Mouse (Mus musculus) right cerebral cortex, postnatal 10 days (tissue): ENCODE measurements around the gene Pla2g2d.
"Not testable (repeated sequence)": the region's sequence is repeated elsewhere in the genome, so short reads cannot be mapped to it uniquely, and the experiment has no call there.

ENCODE experiments used
- DNase-seq, 2 experiments: peaks; one replicate each; pipeline ENCODE4 v3.0.0; 2021; ENCODE audit warnings: low spot score in 2 of 2

Pla2g2d gene

DNA sequence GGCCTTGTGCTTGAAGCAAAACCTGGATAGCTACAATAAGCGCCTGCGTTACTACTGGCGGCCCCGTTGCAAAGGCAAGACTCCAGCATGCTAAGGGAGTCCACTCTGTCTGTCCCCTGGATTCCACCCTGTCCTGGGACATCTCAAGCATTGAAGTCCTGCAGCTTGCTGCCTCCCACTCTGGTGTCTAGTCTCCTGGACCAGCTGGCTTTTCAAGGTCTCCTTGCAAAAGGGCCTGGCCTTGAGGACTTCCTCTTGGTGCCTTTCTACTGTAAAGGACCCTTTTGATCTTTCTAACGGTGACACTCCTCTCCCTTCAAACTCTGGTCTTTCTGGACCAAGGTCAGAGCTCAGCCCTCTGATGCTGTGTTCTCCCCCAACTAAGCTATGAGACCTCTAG, 4.8 kb downstream of the Pla2g2d start:
- DNase-seq: no peak

DNA sequence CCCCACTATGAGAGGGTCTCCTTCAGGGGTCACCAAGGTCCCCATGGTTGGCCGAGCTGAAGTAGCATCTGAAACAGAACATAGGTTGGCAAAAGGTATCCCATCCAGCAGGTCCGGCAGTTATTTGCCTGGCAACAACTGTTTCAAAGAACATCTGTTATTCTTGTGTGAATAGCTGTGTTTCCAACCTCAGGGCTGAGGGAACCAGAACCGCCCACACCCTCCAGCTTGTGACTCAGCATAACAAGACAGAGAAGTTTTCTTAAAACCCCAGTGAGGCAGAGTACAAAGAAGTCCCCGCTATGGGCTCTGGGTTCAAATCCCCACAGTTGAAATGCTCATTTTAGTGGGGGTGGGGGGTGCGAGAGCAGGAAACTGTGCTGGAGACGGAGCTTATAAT, 6.6 kb downstream of the Pla2g2d start:
- DNase-seq: peak in 1 of 2 experiments; percentile 48

DNA sequence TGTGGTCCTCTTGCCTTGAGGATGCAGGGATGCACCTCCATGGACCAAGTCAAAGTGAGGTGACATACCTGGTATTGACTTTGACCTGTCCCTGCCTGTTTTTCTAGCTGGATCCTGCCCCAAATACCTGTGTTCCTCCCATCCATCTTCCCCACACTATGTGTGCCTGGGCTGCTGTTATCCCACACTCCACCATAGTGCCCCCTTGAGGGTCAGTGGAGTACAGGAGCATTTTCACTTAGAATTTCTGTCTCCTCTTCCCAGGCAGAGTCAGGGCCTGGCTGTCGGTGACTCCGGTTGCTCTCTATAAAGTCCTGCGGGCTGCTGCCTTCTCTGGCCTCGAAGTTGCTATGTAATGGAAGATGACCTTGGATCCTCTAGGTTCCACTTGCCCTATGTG, 10.2 kb downstream of the Pla2g2d start:
- no peak for DNase-seq

DNA sequence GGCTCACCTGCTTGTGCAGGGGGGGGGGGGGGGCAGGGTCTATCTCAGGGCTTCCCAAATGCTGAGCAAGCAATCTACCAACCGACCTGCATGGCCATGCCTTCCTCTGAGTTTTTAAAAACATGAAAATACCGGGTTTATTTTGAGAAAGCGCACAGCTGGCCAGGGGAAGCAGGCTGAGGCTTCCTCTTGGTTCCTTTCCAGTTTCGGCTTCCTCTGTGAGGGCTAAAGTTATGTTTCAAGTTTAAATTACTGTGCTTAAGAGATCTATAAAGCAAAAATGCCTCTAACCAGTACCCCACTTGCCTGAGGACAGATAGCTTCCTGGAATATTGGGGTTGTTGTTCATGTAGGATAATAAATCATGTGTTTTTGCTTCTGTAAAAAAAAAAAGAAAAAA, 10.6 kb downstream of the Pla2g2d start:
- DNase-seq: no peak

DNA sequence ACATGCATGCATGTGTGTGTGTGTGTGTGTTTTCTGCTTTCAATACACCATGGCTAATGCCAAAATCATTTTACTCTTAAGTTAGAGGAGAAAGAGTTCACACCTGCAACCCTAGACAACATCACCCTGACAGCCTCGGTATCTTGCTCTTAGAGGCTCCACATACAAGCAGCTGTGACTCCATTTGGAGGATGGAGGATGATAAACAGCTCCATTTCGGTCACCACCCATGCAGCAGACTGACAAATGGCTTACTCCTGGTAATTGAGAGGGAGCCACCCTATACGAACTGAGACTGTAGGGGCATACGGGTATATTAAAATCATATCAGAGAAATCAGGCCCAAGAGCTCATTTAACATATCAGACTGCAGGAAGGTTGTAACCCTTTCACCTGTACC, 12.8 kb downstream of the Pla2g2d start:
- DNase-seq: no peak

DNA sequence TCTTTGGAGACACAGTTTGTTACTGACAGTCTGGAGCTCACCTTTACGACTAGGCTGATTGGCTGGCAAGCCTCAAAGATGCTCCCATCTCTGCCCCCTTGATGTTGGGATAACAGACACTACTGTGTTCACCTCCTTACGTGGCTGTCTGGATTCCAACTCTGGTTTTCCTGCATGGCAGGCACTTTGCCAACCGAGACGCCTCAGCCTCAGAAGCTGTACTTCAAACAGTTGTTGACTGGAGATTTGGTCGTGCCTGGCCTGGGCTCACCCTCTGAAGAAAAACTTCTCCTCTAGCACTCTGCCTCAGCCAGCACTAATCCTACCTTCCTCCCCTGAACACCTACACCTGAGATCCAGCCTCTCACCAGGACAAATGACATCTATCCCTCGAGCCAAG, 15.9 kb downstream of the Pla2g2d start:
- DNase-seq: no peak

DNA sequence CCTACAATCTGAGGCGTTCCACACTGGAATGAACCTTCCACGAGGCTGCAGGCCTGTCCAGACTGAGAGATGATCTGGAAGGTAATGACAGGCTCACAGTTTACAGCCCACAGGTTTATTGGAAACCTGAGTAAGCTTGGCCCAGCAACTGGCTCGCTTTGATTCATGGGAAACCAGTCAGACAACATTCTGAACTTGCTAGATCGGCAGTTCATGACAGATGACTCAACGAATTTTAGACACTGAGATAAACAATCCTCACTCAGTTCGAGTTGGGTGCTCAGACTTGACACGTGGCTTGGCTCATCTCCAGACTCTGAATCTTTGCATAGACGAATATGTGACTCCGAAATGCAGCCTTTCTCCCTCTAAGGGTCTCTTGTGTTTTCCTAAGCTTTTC, 17.1 kb downstream of the Pla2g2d start:
- DNase-seq: no peak

DNA sequence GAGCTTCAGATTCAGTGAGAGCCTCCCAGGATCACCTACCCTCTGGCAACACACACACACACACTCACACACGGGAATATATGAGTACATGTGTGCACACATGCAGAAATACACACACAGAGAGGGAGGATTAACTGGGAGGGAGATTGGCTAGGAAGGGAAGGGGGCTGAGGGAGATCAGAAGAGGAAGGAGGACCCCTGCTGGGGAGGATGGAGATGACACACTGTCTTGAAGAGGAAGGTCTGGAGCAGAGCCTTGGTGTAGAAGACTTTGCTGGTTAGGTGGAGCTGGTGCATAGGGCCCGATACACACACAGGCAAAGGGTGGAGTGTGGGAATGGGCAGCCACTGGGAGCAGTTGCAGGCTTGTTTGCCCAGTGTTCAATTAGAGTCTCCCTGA, 17.7 kb downstream of the Pla2g2d start:
- peak; percentile 76 to 80 for DNase-seq

DNA sequence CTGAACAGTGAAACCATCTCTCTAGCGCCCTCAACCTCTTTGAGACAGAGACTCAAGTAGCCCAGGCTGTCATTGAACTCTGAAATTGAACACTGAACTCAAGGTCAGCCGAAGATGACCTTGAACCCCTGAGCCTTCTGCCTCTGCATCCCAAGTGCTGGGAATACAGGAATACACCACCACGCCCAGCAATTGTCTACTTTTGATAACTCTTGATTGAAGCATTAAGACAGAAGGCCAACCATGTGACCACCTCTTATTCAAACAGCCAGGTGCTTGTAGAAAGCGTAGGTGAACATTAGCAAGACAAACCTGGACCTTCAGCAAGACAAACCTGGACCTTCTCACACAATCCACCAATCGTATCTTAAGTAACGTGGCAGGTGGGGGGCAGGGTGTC, 18.8 kb downstream of the Pla2g2d start:
- no peak for DNase-seq

DNA sequence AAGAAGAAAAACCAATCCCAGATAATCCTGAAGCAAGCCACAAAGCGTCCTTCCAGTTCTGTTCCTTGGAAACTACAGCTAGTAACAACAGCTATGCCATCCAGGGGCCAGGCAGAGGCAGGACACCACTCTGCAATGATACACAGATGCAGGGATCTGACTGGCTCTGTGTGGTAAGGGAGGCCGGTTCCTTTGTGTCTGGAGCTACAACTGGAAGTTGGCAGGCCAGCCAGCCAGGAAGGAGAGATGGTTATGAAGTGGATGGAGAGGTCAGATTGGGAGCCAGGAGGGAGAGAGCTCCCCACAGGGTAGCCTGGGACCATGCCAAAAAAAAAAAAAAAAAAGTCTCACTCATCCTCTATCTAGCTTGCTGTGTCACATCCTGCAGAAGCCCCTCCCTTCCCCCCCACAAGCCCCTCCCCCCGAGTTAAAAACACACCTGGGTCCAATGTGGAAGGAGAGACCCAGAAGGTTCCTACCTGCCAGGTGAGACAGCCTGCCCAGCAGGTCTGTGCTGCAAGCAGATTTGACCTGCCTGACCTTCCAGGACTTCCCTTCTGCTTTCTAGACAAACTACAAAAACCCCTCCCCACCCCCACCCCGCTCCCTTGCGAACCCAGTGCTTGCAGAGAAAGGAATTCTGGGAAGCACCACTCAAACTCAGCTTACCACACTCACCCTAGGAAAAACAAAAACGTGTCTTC, 21.1 kb downstream of the Pla2g2d start:
- DNase-seq: no peak

DNA sequence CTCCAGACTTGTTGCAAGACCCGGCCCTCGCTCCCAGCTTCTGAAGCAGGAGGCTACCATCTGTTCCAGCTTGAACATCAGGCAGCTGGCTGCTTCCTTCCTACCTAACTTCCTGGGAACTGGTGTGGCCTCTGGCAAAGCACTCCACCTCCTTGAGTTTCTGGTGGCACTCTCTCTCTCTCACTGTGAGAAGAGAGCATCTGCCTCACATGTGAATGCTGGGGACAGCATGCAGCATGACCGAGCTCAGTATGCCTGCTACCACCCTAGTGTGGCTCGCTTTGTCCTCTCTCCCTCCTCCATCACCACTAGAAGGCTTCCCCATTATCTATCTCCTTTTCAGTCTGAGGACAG, 21.7 kb downstream of the Pla2g2d start:
- peak in 1 of 2 experiments; percentile 47 for DNase-seq

DNA sequence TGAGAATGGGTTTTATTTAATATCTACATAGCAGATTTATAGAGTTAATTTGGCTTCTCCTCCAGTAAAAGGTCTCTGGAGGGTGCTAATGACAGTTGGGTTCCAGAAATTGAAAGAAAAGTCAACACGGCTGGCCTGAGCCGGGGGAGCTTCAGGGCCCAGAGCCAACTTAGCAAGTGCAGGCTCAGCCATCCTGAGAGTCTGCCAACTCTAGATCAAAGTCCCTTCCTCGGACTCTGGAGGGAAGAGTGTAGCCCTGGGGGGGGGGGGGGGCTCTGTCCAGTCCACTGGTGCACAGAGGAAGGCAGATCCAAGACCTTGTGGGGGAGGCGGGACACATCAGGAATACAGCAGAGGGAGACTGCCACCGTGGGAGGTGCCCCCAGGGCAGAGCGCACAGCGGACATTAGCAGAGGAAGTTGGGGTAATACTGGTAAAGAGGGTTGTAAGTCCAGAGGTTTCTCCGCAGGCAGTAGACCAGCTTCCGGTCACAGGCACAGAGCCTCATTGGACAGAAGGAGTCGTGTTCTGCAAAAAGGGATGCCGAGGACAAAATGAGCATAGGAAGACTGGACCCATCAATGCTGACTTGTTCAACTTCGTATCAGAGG, 24.7 kb downstream of the Pla2g2d start:
- no peak for DNase-seq

DNA sequence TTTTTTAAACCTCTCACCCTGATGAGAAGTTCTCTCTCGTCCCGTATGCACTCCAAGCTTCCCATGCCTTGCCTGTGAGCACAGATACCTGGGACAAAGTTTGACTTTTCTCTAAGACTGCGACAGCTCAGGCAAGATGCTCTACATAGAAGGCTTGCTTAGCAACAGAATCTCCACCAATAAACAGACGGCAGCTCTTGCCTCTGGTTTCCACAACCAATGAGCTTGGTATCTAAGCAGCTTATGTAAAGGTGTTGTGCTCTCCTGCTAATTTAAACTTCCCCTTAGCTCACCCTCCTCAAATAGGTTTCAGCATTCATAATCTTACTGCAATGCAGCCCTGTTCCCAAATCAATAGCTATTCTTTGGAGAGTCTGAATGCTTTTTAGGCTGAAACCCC, 26.1 kb downstream of the Pla2g2d start:
- DNase-seq: peak; percentile 62 to 90

DNA sequence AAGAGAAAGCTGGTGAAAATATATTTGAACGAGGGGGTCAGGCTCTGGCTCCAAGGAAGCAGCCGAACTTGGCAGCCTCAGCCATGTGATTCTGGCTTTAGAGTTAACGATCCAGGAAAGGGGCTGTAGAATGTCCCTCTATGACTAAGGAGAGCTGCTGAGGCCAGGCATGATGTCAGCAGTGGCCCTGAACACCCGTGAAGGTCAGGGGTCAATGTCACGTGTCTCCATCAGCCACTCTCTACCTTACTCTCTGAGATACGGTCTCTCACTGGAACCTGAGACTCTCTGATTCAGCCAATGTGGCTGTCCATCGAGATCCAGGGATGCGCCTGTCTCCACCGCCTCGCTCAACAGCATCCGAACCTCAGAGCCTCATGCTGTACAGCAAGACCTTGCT, 27.4 kb downstream of the Pla2g2d start:
- DNase-seq: no peak

DNA sequence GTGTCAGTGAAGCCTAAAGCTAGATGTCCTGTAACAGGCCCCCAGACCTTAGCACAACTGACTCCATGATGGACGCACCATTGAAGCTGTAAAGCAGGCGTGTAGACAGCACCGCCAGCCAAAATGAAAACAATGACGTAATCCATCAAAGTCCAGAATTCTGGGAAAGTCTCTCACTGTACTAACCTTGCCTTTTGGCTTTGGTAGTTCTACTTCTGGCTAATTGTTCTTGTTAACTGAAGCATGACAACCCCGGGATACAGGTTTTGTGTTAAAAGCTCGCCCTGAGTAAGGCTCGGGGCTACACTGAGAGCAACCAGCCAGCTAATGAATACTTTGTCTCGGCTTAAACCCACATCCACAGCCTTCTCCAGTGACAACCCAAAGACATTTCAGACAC, 29.7 kb downstream of the Pla2g2d start:
- DNase-seq: no peak

DNA sequence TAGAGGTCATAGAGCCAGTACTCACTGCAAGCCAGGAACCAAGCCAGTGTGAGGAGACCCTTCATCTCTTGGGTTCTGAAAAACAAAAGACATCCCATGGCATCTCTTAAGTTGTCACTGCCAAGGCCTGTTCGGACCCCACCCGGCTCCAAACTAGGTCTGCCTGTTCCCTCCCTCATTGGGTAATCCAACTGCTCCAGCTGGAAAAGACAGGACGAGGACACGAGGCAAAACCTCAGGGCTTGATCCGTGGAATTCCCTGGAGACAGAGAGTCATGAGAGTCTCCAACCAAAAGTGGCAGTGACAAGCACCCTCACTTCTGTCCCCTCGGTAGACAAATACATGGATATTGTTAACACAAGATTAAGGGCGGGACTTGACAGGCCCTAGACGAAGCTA, 30.6 kb downstream of the Pla2g2d start:
- no peak for DNase-seq

DNA sequence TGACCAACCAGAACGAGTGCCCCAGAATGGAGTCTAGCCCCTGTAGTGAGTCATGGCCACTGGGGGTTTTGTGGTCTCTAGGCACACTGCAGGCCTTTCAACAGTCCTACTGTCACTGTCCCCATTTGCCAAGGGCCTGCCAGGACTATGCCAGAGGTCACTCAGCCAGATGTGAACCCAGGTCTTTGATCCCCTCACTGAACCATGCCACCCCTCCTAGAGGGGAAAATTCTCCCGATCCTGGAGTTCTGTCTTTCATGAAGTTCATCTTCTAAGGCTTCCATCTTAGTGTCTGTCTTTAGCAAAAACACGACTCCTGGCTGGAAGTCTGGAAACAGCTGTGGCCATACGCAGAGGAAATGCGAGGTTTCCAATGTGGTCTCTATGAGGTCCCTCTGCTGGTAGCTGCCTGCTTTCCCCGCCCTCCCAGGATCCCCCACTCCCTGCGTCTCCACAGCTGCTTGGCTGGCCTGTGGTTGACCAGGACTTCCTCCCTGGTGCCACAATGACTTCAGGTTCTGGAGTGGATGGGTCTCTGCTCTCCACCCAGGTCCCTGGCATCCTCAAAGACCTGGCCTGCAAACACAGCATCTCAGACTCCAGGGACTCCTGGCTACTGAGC, 31.5 kb downstream of the Pla2g2d start:
- peak in 1 of 2 experiments; percentile 27 for DNase-seq

DNA sequence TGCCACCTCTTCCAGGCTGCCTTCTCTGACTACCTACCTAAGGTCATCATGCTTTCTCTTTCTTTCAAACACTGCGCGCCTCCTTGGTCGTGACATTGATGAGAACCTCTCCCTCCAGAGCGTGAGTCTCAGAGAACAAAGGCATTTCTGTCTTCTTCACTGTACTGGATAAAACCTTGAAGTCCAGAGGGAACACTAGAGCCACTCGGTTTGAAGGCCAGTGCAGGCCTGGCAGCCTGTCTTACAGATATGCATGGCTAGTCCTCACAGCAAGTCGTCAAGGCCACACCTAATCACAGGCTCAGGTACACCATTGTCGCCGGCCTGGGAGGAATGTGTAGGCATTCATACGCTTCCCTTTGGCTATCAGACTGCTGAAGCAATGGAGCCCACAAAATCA, 40.6 kb downstream of the Pla2g2d start:
- no peak for DNase-seq

DNA sequence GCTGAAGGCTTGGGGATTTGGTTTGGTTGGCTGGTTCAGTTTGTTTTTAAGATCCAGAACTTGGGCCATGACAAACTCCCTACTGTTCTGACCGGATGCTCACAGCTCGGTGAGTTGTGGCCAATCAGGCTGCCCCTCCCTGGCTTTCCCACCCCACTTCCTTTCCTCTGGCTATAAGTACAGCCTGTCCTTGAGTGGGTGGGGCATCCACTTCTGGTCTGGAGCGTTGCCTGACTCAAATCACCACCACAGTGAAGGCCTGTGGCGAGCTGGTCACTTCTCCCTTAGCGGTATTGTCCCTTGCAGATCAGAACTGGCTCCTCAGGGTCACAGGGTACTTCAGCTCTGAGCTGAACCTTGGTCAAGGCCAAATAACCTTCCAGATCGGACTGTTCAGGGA, 42.2 kb downstream of the Pla2g2d start:
- no peak for DNase-seq

DNA sequence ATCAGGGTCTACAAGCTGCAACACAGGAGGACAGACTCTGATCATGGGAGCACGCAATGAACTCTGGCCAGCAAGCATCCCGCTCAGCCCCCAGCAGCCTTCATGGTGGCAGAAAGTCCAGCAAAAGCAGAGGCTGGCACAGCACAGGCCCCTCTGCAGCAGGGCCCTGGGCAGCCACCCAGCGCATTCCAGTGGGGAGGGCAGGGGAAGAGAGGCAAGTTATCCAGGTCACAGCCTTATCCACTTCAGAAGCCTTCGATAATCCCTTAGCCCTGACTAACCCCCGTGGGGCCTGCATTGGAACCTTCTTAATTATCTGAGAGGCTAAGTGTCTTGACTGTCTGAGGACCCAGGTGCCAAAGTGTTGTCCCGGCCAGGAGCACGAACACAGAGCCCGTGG, 43.6 kb downstream of the Pla2g2d start:
- no peak for DNase-seq

DNA sequence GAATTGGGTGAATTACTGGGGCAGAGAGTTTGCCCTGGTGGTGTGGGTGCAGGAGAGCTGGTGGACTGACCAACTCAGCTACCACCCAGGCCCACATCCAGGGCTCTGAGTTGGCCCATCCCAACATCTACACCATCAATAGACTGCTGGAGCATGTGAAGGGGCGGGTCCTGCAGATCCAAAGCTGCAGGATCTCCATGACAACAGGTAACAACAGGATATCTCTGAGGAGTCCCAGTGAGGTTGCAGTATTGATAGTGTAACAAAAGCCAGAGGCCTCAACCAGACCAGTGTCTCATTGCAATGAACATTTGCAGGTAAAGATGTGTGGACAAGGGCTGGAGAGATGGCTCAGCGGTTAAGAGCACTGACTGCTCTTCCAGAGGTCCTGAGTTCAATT, 45.5 kb downstream of the Pla2g2d start:
- DNase-seq: no peak

DNA sequence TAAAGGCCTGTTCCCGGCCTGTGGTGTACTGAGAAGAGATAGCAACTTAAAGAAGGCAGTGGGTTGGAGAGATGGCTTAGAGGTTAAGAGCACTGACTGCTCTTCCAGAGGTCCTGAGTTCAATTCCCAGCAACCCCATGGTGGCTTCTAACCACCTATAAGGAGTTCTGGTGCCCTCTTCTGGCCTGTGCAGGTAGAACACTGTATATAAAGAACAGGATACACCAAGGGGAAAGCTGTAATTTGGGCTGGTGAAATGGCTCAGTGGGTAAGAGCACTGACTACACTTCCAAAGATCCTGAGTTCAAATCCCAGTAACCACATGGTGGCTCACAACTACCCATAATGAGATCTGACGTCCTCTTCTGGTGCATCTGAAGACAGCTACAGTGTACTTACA, 48.6 kb downstream of the Pla2g2d start:
- not testable (repeated sequence) for DNase-seq

DNA sequence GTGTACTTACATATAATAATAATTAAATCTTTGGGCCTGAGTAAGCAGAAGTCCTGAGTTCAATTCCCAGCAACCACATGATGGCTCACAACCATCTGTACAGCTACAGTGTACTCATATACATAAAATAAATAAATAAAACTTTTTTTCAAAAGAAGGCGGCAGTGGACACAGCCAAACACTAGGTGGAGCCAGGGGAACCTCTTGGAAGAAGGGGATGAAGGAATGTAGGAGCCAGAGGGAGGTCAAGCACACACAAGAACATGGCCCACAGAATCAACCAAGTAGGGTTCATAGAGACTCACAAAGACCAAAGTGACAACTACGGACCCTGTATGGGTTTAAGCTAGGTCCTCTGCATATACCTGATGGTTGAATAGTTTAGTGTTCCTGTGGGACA, 49.1 kb downstream of the Pla2g2d start:
- no peak for DNase-seq
